Mouse (Mus musculus) 416B (cell line): ENCODE measurements around the gene Fibp.

ENCODE experiments used
- DNase-seq: peaks from one replicate; pipeline ENCODE4 v3.0.0; 2011; ENCODE audit warnings: low read depth

Fibp gene

DNA sequence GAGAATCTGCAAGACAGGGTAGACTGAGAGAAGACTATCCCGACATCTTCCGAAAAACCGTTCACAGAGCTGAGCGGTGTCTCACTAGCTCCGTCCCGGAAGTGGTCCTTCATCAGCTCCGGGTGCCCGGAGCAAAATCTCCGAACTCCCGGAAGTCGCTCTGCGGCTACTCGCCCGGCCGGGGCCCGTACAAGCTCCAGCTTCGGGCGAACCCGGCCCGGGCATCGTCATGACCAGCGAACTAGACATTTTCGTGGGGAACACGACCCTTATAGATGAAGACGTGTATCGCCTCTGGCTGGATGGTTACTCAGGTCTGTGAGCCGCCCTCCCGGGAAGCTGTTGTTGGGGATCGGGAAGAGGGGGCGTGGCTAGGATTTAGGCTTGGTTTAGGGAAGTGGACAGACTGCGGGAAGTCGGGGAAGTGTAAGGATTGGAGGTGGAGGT is at the start of gene Fibp:
Gene Fibp (plus strand): TSS at position 151 of the 447 bp plus-strand sequence.
- peak; percentile 94 for DNase-seq

DNA sequence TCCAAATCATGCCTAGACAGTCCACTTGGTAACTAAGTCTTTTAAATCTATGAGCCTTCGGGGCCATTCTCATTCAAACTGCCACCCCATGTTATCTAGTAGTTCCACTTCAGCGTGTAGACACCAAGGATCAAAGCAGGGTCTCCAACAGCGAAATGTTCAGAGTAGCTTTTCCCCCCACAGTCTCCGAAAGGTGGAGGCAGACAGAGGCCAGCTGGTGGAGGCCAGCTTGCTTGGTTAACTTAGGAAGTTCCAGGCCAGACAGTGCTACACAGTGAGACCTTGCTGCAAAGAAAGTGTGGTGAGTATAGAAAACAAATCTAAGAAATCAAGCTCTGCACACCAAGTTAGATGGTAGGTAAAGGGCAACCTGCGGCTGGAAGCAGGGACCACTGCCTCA is 49.8 kb upstream of the Fibp start:
- DNase-seq: no peak

DNA sequence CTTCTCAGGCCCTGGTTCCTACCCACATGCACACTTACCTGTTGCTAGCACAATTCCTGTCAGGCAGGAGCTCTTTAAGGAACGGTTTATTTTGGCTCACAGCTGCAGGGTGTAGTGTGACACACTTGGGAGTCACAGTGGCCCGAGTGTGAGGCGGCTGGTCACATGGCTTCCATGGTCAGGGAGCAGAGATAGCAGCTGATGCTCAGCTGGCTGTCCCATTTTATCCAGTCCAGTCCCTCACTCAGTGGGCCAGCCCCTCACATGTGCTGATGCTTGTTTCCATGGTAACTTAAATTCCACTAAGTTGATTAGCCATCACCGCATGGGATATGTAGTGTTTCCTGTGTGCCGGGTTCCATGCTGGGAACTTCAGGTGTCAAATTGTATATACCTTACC is 48.5 kb upstream of the Fibp start:
- no peak for DNase-seq

DNA sequence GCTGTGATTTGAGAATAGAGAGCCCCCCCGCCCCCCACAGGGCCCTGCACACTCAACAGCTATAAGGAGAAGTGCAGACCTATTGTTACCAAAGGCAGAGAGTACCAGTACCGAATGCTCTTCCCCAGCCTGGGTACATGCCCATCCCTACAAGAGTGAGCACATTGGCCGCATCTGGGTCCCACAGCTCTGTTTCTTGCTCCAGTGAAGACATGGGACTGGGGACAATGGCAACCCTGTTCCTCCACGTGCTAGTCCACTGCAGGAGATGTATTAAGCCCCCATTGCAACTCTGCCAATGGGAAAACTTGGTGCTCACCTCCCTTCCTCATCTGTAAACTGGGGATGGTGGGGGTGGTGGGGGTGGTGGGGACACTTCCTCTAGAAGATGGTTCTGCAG is 46.6 kb upstream of the Fibp start:
- no peak for DNase-seq

DNA sequence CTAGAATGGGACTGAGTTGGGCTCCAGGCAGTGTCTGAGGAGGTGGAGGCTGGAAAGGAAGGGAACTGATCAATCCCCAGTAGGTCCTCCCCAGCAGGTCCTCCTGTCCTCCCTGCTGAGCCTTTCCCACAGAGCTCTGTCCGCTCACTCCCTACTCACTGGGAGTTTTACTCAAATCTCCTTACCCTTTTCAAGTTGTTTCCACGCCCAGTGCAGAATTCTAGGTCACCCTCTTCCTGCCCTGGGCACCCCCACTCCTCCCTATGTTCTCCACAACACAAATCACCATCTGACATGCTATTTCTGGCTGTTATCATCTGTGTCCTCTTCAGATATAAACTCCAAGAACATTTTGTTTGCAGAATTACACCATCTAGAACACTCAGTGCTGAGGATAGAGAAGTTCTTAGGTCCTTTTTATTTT is 45.9 kb upstream of the Fibp start:
- DNase-seq: no peak

DNA sequence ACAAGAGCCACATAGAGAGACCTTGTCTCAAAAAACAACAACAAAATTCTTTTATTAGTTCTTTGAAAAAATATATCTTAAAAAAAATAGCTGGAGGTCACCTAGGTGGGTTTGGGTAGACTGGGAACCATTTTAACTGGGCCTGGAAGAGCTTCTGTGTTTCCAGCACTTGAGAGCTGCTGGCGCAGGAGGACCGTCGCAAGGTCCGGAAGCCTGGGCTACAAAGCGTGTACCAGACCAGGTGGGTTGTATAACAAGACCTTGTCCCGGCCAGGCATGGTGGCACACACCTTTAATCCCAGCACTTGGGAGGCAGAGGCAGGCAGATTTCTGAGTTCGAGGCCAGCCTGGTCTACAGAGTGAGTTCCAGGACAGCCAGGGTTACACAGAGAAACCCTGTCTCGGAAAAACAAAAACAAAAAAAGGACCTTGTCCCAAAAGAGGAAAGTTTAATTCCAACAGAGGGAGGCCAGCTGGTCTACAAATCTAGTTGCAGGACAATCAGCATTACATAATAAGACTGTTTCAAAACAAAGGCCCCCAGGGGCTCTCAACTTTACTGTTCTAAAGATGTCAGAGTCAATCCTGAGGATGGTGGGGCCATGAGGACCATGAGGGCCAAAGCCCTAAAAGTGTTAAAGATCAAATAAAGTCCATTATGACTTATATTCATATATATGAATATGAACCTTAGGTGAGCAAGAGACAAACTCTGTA is 41.5 kb upstream of the Fibp start:
- no peak for DNase-seq

DNA sequence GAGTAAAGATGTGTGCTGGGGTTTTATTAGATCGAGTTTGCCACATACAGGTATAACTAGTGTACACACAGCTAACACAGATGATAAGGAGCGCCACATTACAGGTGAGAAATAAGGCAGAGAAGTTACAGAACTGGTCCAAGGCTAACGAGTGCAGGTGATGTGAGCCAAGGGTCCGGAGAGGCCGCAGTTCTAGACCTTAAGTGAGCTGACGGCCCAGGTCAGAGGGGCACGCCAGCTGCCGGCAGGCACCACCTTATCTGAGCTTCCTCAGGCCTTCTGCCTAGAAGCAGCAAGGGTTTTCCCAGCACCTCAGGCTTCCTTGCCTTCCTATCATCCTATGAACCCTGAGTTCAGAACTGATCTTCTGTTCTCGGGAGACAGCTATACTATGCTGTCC is 40.8 kb upstream of the Fibp start:
- no peak for DNase-seq

DNA sequence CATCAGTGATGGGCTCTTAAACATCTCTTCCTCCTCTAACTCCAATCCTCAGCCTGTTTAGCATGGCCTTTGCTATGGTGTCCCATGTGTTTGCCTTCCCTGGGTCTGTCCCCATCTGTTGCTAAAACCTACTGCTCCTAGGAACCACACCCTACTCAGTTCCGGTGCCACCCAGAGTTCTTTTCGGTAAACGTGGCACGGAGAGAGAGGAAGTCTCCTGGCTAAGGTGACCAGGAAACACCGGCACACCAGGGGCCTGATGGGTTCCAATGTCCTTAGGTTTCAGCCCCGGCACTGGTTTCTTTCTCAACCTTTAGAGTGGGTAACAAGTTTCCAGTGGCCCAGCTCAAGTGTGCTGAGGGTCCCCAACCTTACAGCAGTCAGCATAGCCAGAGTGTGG is 39.8 kb upstream of the Fibp start:
- no peak for DNase-seq

DNA sequence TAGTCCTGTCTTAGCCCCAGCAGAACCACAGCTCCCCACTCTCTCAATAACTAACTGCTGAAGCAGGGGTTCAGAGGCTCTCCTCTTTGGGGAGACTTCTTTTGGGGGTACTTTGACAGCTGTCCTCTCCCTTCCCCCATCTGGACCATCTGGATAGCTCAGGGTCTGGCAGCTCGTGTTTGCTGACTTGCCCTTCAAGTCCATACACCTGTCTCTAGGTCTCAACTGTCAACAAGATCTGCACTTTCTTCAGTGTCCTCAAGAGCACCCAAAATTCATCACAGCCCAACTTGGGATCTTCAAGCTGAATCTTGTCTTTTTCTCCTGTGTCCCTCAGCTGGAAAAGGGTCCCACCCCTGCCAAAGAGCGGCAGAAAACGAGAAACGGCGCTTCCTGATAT is 38.6 kb upstream of the Fibp start:
- DNase-seq: no peak

DNA sequence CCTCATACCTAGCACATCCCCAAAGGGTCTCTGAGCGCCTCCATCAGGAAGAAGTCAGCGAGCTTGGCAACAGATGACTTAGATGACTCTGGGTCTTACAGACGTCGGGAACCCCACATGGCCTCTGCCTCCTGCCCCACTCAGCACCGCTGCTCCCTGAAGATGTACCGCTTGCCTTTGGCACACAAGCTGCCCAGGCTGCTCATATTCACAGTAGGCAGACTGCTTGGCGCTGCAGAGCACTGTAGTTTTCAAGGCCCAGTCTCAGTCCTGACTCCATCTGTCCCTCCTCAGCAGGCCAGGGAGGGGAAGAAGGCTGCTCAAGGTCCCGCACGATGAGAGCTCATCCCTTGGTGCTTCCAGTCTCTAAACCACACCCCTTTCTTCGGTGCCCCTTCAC is 38.1 kb upstream of the Fibp start:
- DNase-seq: no peak

DNA sequence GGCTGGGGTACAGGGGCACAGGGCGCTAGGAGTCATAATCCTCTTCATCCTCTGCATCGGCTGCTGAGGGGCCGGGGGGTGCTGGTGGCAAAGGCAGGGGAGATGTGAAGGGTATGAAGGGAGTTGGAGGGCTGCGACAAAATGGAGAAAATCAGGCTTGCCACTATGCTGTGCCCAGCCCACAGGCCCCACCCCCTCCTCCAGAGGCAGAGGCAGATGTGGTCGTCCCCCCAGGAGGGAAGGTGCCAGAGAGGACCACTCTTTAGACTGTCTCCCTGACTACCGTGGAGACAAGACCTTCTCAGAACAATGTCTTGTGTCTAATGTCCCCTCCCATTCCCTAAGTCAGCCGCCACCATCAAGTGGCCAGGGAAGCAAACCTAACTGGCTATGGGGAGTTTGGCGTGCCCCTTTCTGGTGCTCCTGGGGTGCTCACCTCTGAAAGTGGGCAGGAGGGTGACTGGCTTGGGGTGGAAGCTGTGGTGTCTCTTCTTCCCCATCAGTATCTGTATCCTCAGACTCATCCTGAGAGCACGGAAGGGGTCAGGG is 37.4 kb upstream of the Fibp start:
- DNase-seq: no peak

DNA sequence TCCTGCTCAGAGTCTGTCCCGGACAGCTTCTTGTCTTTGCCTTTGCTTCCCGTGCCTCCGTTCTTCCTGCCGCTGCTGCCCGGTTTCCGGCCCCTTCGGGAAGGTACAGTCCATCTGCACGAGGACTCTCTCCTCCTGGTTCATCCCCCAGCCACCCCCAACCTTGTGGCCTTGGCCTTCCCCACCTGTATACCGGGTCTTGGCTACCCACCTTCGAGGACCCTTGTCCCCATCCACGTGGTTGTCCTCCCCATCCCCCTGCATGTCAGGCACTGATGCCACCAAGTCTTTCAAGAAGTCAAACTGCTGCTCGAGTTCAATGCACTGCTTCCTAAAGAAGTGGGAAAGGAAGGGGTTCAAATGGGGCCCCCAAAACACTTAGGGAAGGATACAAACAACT is 36.9 kb upstream of the Fibp start:
- no peak for DNase-seq

DNA sequence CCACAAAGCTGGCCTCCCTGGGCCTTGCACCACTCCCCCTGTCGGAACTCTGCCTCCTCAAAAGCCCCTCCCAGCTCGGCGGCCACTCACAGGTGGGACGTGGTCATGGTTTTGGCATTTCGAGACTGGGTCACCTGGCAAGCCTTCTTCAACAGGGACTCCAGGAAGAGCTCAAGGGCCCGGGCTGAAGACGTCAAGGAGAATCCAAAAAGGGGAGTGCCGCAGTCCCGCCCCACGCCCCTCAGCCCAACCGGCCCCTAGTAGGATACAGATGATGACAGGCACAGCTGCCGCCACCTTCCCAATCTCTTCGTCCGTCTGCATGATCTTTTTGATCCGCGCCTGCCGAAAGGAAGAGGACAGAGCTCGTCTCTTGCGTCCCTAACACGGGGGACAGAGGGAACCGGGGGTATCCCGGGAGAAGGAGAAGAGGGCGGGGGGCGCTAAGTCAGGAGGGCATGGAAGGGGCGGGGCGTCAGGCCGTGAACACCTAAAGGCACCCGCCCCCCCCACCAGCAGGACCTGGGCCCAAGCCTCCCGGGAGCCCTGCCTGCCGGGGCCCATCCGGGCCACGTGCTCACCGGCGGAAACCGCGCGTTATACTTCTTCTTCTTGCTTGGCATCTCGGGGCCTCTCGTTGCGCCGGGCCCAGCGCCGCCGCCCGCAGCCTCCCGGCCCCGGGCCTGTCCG is 36.2 kb upstream of the Fibp start:
- peak; percentile 71 for DNase-seq

DNA sequence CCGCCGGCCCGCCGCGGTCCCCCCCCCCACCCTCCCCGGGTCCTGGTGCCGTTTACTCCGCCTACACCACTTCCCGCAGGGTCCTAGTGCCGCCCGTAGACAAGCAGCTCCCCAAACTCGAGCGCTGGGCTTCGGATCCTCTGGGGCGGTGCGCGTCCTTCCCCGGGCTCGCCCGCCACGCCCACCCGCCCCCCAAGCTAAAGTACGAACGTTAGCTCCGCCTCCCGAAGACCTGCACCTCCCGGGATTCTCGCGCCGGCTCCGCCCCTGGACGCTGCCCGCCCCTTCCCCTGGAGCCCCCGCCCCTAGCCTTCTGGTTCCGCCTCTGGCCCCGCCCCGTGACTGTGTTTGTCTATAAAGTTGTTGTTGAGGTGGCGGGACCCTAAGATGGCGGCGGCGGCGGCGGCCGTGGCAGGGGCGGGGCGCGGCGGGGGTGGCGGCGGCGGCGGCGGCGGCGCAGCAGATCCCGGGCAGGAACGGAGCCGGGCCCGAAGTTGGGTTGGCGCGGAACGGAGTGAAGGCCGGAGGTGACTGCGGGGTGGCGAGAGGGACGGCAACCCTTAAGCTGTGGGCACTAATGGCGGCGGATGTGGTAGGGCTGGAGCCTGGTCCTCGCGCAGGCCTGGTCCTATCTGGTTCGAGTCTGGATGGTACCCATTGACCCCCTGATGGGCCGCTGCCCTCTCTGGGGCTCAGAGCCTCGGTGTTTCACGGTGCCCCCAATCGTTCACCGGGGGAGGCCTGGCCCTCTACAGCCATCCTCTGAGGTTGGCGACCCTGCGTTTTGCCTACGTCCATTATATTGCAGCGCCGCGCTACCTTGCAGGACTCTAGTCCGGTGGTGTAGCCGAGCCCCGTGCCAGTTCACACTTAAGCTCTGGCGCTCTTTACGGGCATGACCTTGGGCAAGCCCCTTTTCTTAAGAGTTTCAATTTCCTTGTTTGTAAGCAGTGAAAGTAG is 35.4 kb upstream of the Fibp start, which contains the start of the genes Drap1 and AI837181:
Gene Drap1 (minus strand): TSS at position 198 of the 960 bp plus-strand sequence.
Gene AI837181 (plus strand): TSS at position 363 of the 960 bp plus-strand sequence.
- peak; percentile 98 for DNase-seq

DNA sequence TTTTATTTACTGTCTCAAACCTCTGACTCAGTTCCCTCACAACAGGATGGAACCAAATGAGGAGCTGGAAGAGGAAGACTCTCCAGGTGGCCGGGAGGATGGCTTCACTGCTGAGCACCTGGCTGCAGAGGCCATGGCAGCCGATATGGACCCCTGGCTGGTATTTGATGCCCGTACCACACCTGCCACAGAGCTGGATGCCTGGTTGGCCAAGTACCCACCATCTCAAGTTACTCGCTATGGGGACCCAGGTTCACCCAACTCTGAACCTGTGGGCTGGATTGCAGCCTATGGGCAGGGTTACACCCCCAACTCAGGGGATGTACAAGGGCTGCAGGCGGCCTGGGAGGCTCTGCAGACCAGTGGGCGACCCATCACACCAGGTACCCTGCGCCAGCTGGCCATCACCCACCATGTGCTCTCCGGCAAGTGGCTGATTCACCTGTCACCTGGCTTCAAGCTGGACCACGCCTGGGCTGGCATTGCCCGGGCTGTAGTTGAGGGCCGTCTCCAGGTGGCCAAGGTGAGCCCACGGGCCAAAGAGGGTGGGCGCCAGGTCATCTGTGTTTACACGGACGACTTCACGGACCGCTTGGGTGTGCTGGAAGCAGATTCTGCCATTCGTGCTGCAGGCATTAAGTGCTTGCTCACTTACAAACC is 34.4 kb upstream of the Fibp start:
- DNase-seq: no peak

DNA sequence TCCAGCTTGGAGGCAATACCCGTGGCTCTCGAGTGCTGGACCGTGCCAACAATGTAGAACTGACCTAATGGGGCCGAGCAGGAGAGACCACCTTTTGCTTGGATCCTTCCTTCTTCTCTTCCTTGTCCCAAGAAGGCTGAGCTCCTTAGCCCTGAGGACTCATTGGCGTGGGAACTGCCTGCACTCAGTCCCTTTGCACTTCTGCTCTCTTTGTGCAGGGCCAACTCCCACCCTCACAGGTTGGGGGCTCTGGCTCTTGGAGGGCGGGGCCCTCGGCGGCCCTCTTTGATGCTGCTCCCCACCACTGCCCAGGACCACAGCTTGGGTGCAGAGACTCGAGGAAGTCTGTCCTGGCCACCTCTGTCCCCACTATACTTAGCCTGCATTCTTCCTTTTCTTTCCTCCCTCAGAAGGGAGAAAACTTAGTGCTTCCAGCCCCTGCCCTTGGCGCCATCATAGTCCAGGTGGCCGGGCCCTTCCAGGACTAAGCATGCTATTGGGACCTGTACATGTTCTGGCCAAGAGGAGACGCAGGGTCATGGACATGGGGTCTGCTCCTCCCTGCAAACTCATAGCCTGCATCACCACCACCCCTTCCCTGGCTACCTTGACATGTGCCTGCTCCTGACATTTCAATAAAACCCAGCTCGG is 33.6 kb upstream of the Fibp start:
- DNase-seq: no peak

DNA sequence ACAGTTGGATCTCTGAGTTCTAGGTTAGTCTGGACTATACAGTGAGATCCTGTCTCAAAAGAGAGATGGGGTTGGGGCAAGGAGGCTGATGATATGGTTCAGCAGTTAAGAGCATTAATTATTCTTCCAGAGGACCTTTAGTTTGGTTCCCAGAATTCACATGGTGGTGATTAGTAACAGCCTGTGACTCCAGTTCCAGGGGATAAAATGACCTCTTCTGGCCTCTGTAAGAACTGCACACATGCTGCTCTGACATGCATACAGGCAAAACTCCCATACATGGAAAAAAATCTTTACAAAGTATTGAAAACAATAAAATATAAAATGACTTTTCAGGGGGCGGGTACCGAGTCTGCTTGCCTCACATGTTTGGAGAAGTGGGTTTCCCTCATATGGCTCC is 32.3 kb upstream of the Fibp start:
- DNase-seq: peak; percentile 75

DNA sequence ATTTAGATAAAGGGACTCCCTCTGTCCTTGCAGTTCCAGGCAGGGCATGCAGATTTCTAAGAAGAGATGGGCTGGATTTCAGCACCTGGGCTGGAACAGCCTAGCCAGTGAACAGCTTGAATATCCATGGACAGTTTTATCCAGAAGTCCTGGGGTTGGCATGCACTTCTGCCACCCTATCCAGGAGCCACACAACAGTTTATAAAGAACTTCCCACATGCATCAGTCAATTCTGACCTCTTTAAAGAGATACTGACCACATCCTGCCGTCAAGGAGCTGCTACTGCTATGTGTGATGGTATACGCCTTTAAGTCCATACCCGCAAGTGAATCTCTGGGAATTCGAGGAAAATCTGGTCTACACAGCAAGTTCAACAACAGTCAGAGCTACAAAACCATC is 31.2 kb upstream of the Fibp start:
- DNase-seq: no peak

DNA sequence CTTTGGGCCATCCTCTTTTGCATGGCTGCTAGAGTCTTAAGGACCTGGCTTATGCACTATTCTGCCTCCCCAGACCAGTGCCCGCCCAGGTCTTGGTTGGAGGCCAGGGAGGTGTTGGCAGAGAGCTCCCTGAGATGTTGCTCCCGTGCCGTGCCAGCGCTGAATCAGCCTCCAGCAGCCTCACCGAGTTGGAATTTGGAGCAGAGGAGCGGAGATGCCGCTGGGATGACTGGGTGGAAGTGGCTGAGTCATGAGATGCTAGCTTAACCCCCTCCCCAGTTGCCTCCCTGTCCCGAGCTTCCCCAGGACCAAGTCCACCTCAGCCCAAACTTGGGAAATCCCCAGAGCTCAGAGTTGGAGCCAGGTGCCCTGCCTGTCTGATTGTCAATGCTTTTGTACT is 30.6 kb upstream of the Fibp start:
- no peak for DNase-seq

DNA sequence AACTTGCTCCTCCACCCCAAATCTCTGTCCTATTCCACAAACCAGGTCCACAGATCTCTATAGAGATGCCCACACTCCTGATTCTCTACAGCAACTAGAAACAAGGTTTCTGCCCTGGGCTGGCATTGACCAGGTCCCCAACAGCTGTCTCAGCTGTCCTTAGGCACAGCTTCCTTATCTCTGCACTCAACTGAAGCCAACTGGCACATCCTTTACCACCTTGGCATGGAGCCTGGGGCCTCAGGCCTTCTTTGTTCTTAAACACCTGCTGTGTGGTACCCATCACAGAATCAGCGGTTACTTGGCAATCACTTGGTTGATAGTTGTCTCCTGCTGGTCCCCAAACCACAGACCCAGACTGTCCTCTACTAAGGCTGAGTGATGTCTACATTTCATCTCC is 30.0 kb upstream of the Fibp start:
- DNase-seq: no peak

DNA sequence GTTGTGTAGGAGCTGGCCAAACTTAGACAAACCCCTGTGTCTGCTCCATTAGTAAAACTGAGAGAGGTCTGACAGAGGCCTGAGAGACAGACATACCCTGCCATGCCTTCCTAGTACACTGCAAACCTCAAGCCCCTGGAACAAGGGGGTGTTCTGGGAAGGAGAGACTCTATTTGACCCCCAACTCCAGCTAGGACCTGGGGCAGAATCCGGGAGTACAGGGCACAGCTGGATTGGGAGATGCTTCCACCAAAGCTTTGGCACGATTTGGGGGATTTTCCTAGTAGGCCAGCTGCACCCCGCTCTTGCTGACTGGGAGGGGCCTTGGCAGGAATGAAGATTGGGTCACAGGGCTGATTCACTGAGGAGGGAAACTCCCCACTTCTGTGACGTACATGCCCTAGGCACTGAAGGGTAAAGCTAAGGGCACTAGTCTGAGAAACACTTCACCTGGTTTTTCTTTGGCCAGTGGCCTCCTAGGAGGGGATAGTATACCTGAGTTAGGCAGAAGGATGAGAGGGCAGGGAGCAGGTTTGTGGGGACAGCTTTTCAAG is 28.4 kb upstream of the Fibp start:
- no peak for DNase-seq
